Mouse (Mus musculus): Measurements from ENCODE around the gene Vwf. TPM values are rescaled to one million over a fixed set of nuclear protein-coding genes. Genes with fewer than 3 reads are reported as not detected.

The Vwf gene
- polyA plus RNA-seq (2017; shearing (Covaris generic)), result 0.51 TPM

DNA sequence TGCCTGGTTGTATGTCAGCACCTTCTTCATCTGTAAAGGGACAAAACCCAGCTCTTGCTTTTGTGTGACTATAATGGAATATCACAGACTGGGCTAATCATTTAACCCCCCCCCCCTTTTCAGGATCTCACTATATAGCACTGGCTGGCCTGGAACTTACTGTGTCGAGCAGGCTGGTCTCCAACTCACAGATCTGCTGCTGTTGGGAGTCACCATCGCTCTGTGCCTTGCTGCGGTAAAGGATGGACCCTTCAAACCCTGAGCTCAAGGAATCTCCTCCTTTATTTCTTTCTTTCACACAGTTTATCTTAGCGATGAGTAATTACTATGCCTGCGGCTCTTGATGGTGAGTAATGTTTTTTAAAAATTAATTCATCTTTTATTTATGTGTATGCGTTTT lies at the start of gene Vwf:
TSS of gene Vwf (plus strand) at position 301 of the 400 bp plus-strand sequence.

DNA sequence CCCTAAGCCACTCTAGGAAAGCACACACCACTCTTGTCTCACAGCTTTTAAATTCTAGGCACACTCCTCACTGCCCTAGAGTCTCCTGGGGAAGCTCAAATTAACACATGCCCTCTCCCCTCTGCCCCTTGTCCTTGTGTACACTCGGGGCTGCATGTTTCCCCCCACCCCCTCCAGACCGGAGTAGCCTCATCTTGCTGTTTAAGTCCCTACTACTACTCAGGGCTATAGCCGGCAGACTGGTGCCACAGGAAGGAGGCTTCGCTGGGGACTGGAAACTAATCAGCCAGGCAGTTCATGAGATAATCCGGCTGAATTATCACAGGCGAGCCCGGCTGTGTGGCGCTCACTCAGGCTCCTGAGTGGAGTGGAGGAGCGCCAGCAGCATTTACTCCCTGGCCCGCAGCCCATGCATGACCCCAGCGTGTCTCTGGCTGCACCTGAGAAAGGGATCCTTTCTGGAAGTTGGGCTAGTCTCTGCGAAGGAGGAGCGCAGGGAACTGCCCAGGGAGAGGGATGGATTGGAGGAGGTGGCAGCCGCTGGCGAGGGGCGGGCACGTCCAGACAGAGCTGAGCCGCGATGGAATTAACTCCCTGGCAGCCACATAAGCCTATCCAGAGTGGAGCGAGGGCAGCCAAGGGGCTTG lies 143.6 kb downstream of the Vwf start, which contains the start of gene Ano2:
TSS of gene Ano2 (plus strand) at position 363 of the 647 bp plus-strand sequence.

Other genes with a start within 250 kb of the Vwf start
- gene Ltbr, start 232.9 kb upstream of the Vwf start, polyA plus RNA-seq (2017; shearing (Covaris generic)), result not detected
- gene Scnn1a, start 226.1 kb upstream of the Vwf start, polyA plus RNA-seq (2017; shearing (Covaris generic)), result 0.19 TPM
- gene Tnfrsf1a, start 197.4 kb upstream of the Vwf start, polyA plus RNA-seq (2017; shearing (Covaris generic)), result 100.0 TPM
- gene Plekhg6, start 166.0 kb upstream of the Vwf start, polyA plus RNA-seq (2017; shearing (Covaris generic)), result 0.17 TPM
- 88.0 TPM for gene Cd9, start 52.0 kb upstream of the Vwf start, polyA plus RNA-seq (2017; shearing (Covaris generic))
- 0.11 TPM for gene Ano2, start 143.6 kb downstream of the Vwf start, polyA plus RNA-seq (2017; shearing (Covaris generic))

Data from naive thymus-derived CD4-positive, alpha-beta T cell, adult 5 months (primary cell).